Mouse (Mus musculus): ENCODE data around the gene Gm13289.

GRCm38 (mm10) chr4:88739036-88739435 is 37.7 kb upstream of the Gm13289 start:
- TF ChIP-seq ZC3H11A (IDR thresholded peaks at IDR 0.05; ENCODE audit: borderline replicate concordance, low read depth, low read length) (no peak), HCFC1 (IDR thresholded peaks at IDR 0.05; ENCODE audit: borderline replicate concordance, insufficient read depth, low read length) (no peak)
